Mouse (Mus musculus): ENCODE data around the gene Actn3. TPM values are rescaled to one million over a fixed set of nuclear protein-coding genes. Genes with fewer than 3 reads are reported as not detected.
A peak's percentile ranks its signal among the peaks of the same experiment; 100 is the strongest.

Gene Actn3
- 0.20 and 5.1 TPM in 2 replicates for polyA plus RNA-seq (2015; fragmentation: Nextera tagmentation; extraction: Ambion mirVana)

DNA sequence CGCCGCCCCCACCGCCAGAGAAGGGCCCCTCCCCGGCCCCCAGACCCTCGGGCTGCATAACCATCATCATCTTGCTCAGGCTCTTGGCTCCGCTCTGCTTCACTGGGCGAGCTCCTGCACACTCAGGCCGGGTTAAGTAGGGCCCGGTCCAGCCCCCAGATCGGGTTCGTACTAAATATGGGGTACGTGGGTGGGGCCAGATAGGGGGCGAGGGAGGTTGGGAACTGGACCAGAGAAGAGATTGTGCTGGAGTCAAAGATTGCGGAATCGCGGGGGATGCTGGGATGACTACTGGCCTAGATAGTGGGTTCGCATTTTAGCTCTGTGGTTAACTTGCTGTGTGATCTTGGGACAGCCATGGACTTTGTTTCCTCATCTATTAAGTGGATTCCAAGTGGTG is at the start of gene Actn3:
Actn3 (minus strand) TSS at position 125 of the 400 bp plus-strand sequence.
- WGBS (ENCODE audit: insufficient replicate concordance) = 8% methylated on average over 17 of the region's 17 CpGs
- 0 out of 2 replicates have a peak, but pooled peaks cover 5% of the 10 kb centered on the region for H3K27me3 ChIP-seq (ENCODE audit: insufficient read depth, low read length)
- H3K27ac ChIP-seq (ENCODE audit: low read depth) = peak within 1 kb of the TSS; percentile 75
- H3K4me1 ChIP-seq (ENCODE audit: insufficient read depth) = peaks cover 16% of the 10 kb centered on the region
- peaks cover 10% of the 10 kb centered on the region for H3K36me3 ChIP-seq (replicated peaks; ENCODE audit: insufficient read depth, low read length)
- peak within 1 kb of the TSS; percentile 96 for H3K9ac ChIP-seq (replicated peaks)
- TF ChIP-seq CTCF (IDR thresholded peaks at IDR 0.05; ENCODE audit: low read depth) = no peak
- TF ChIP-seq EP300 (IDR thresholded peaks at IDR 0.05; ENCODE audit: low read depth) = no peak
- H3K9me3 ChIP-seq (ENCODE audit: low read length) = no peaks in the 10 kb centered on the region
- H3K4me2 ChIP-seq (ENCODE audit: low read depth, low read length) = peak within 1 kb of the TSS; percentile 95
- no peak for ATAC-seq
- H3K4me3 ChIP-seq (ENCODE audit: low read depth, low read length) = peak within 1 kb of the TSS; percentile 97
- DNase-seq = no peak

DNA sequence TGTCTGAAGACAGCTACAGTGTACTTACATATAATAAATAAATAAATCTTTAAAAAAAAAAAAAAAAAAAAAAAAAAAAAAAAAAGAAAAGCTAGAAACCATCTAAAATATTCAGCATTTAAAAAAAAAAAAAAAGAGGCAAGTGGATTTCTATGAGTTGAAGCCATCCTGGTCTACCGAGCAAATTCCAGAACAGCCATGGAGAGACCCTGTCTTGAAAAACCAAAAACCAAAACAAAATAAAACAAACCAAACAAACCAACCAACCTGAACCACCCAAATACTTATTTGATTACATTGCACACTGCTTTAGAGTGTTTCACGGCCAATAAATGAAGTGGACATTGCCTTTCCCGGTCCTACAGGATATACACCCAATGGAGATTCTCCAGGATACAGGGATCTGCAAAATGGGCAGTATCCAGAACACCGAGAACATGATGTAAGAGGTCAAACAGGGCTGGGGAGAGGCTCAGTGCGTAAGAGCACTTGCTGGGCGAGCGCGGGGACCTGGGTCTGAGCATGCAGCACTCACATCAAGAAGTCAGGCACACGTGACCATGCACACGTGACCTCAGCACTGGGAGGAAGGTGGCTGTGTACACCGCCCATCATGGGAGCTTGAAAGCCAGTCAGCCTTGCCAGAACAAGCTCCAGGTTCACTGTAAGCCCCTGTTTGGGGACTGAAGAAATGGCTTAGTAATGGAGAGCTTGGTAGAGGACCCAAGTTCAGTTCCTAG is 47.6 kb upstream of the Actn3 start:
- Histone ChIP-seq H3K4me3 (ENCODE audit: low read depth, low read length) (no peak overlapping the region), H3K27me3 (ENCODE audit: insufficient read depth, low read length) (no peaks in the 10 kb centered on the region), H3K4me1 (ENCODE audit: insufficient read depth) (peaks cover 16% of the 10 kb centered on the region), H3K4me2 (ENCODE audit: low read depth, low read length) (no peak overlapping the region), H3K9me3 (ENCODE audit: low read length) (no peaks in the 10 kb centered on the region), H3K9ac (replicated peaks) (no peak overlapping the region), H3K27ac (ENCODE audit: low read depth) (no peak overlapping the region), H3K36me3 (replicated peaks; ENCODE audit: insufficient read depth, low read length) (peaks cover 40% of the 10 kb centered on the region)
- WGBS (ENCODE audit: insufficient replicate concordance) = 91% methylated on average over 11 of the region's 11 CpGs
- TF ChIP-seq CTCF (IDR thresholded peaks at IDR 0.05; ENCODE audit: low read depth) = no peak
- no peak for TF ChIP-seq EP300 (IDR thresholded peaks at IDR 0.05; ENCODE audit: low read depth)
- ATAC-seq (no peak), DNase-seq (no peak)

GRCm38 (mm10) chr19:4919652-4920051 is 41.9 kb upstream of the Actn3 start:
- TF ChIP-seq EP300 (IDR thresholded peaks at IDR 0.05; ENCODE audit: low read depth) (no peak), CTCF (IDR thresholded peaks at IDR 0.05; ENCODE audit: low read depth) (no peak)
- H3K4me2 ChIP-seq (ENCODE audit: low read depth, low read length) = no peak overlapping the region
- H3K36me3 ChIP-seq (replicated peaks; ENCODE audit: insufficient read depth, low read length) = peaks cover 76% of the 10 kb centered on the region
- no peaks in the 10 kb centered on the region for H3K9me3 ChIP-seq (ENCODE audit: low read length)
- no peak overlapping the region for H3K4me3 ChIP-seq (ENCODE audit: low read depth, low read length)
- no peaks in the 10 kb centered on the region for H3K4me1 ChIP-seq (ENCODE audit: insufficient read depth)
- H3K9ac ChIP-seq (replicated peaks) = no peak overlapping the region
- ATAC-seq (no peak), DNase-seq (no peak)
- H3K27ac ChIP-seq (ENCODE audit: low read depth) = no peak overlapping the region
- H3K27me3 ChIP-seq (ENCODE audit: insufficient read depth, low read length) = no peaks in the 10 kb centered on the region
- 83% methylated on average over 6 of the region's 6 CpGs for WGBS (ENCODE audit: insufficient replicate concordance)

DNA sequence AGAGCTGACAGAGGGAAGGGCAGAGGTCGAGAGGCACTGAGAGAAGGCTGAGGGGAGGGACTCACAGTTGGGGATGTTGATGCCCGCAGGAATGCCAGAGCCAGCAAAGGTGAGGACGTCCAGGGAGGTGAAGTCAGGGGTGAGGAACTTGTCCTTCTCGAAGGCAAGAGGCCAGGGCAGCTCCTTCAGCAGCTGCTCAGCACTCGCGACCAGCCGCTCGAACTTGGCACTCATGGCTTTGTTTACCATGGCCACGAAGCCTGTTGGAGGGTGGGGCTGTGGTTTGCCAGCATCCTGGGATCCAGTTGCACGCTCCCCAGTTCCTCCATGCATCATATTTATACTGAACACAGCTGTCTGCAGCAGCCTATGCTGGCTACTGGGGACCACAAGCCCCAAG is 39.1 kb upstream of the Actn3 start:
- Histone ChIP-seq H3K27ac (ENCODE audit: low read depth) (no peak overlapping the region), H3K27me3 (ENCODE audit: insufficient read depth, low read length) (no peaks in the 10 kb centered on the region), H3K9ac (replicated peaks) (no peak overlapping the region), H3K36me3 (replicated peaks; ENCODE audit: insufficient read depth, low read length) (peaks cover 73% of the 10 kb centered on the region), H3K4me1 (ENCODE audit: insufficient read depth) (no peaks in the 10 kb centered on the region), H3K4me2 (ENCODE audit: low read depth, low read length) (no peak overlapping the region), H3K9me3 (ENCODE audit: low read length) (no peaks in the 10 kb centered on the region), H3K4me3 (ENCODE audit: low read depth, low read length) (no peak overlapping the region)
- DNase-seq (no peak), ATAC-seq (no peak)
- 74% methylated on average over 10 of the region's 10 CpGs for WGBS (ENCODE audit: insufficient replicate concordance)
- TF ChIP-seq EP300 (IDR thresholded peaks at IDR 0.05; ENCODE audit: low read depth) (no peak), CTCF (IDR thresholded peaks at IDR 0.05; ENCODE audit: low read depth) (no peak)

DNA sequence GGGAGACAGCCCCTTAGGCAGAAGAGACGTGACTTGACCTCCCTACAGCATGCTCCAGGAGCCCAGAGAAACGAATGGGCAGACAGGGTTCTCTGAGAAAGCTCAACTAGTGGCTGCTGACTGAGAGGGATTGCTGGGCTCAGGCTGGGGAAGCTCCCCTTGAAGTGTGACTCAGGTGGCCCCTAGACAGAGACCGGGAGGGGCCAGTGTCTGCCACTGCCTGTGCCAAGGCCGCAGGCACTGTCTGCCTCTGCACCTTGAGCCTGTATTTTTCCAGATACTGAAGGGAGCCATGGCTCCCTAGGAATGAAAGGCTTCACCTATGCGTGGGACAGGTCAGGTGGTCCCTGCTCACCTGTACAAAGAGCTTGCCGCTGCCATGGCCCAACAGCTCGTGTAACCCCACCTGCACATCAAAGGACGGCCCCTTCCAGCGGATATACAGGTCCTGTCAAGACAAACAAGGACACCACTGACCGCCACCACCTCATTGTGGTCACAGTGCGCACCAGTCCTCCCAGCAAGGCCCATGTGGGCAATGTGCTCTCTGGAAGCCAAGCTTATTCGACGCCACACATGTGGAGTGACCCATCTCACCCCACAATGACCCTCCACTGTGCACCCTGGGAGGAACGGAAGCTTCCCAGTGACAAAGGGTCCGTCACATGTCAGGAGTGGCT is 38.4 kb upstream of the Actn3 start:
- H3K4me3 ChIP-seq (ENCODE audit: low read depth, low read length) = no peak overlapping the region
- DNase-seq (no peak), ATAC-seq (no peak)
- no peak overlapping the region for H3K4me2 ChIP-seq (ENCODE audit: low read depth, low read length)
- H3K27ac ChIP-seq (ENCODE audit: low read depth) = no peak overlapping the region
- H3K36me3 ChIP-seq (replicated peaks; ENCODE audit: insufficient read depth, low read length) = peaks cover 73% of the 10 kb centered on the region
- 83% methylated on average over 15 of the region's 15 CpGs for WGBS (ENCODE audit: insufficient replicate concordance)
- no peaks in the 10 kb centered on the region for H3K4me1 ChIP-seq (ENCODE audit: insufficient read depth)
- no peaks in the 10 kb centered on the region for H3K9me3 ChIP-seq (ENCODE audit: low read length)
- TF ChIP-seq CTCF (IDR thresholded peaks at IDR 0.05; ENCODE audit: low read depth) (no peak), EP300 (IDR thresholded peaks at IDR 0.05; ENCODE audit: low read depth) (no peak)
- no peaks in the 10 kb centered on the region for H3K27me3 ChIP-seq (ENCODE audit: insufficient read depth, low read length)
- H3K9ac ChIP-seq (replicated peaks) = no peak overlapping the region

DNA sequence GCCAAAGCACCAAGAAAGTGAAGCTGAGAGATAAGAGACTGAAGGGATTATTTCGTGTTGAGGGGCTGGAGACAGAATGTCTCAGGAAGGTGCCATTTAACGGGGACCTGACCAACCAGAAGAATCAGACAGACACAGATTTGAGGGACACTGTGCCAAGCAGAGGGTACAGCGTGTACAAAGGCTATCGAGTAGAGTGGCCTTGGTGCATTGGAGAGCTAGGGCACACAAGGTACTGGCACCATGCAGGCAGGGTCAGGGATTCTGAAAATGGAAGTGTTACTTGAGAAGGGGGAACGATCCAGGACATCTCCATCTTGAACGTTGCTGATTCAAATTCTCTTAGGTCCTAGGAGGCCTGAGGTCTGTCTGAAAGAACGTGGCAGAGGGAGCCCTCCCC is 31.7 kb upstream of the Actn3 start:
- no peak overlapping the region for H3K27ac ChIP-seq (ENCODE audit: low read depth)

More for the DNA sequence above, 31.7 kb upstream of the Actn3 start:
- ATAC-seq (no peak), DNase-seq (no peak)
- Histone ChIP-seq H3K9ac (replicated peaks) (no peak overlapping the region), H3K36me3 (replicated peaks; ENCODE audit: insufficient read depth, low read length) (peaks cover 46% of the 10 kb centered on the region), H3K4me1 (ENCODE audit: insufficient read depth) (peaks cover 7% of the 10 kb centered on the region), H3K9me3 (ENCODE audit: low read length) (no peaks in the 10 kb centered on the region), H3K4me2 (ENCODE audit: low read depth, low read length) (no peak overlapping the region), H3K27me3 (ENCODE audit: insufficient read depth, low read length) (no peaks in the 10 kb centered on the region), H3K4me3 (ENCODE audit: low read depth, low read length) (no peak overlapping the region)
- WGBS (ENCODE audit: insufficient replicate concordance) = 82% methylated on average over 7 of the region's 7 CpGs
- TF ChIP-seq EP300 (IDR thresholded peaks at IDR 0.05; ENCODE audit: low read depth) = no peak
- TF ChIP-seq CTCF (IDR thresholded peaks at IDR 0.05; ENCODE audit: low read depth) = no peak
